ENCODE assay signal across 23 mouse cellular contexts in genomic region chr7:145310526-145310925, GRCm38 (mm10). TPM values are rescaled to one million over a fixed set of nuclear protein-coding genes. Genes with fewer than 3 reads are reported as not detected.
"Had no signal": no experiment of that assay in that cellular context is flagged by ENCODE, and none has a peak within 500 bp of the region (broad histone marks: within the 10 kb centered on the region; RNA-seq: fewer than 3 reads in every experiment).

No protein-coding gene starts in this region.

- H3K36me3 ChIP-seq: midbrain, embryonic 10.5 days; midbrain, embryonic 12.5 days; neural tube, embryonic 13.5 days; neural tube, embryonic 15.5 days had no signal

- ATAC-seq: midbrain, embryonic 16.5 days had no signal

- H3K9me3 ChIP-seq: midbrain, embryonic 10.5 days; midbrain, embryonic 12.5 days; neural tube, embryonic 13.5 days; neural tube, embryonic 15.5 days had no signal

- H3K4me3 ChIP-seq: midbrain, embryonic 10.5 days; midbrain, embryonic 12.5 days; myocyte; neural tube, embryonic 13.5 days; neural tube, embryonic 15.5 days had no signal

- H3K9ac ChIP-seq: lung, embryonic 14.5 days; midbrain, embryonic 12.5 days; neural tube, embryonic 13.5 days; neural tube, embryonic 15.5 days had no signal

- DNase-seq: lung, embryonic 14.5 days; lung, postnatal 10 days; lung, postnatal 4 days; midbrain, embryonic 14.5 days; retina, postnatal 1 day; right cerebral cortex, adult 18-20 months; right cerebral cortex, postnatal 25 days; right cerebral cortex, postnatal 4 days; spleen, adult 18-20 months; thymus, adult 18-20 months; thymus, postnatal 14 days; thymus, postnatal 36 days had no signal

- H3K4me1 ChIP-seq: midbrain, embryonic 12.5 days; neural tube, embryonic 13.5 days; neural tube, embryonic 15.5 days had no signal

- H3K27me3 ChIP-seq: midbrain, embryonic 12.5 days; neural tube, embryonic 13.5 days; neural tube, embryonic 15.5 days had no signal

- H3K4me2 ChIP-seq: lung, embryonic 14.5 days; midbrain, embryonic 12.5 days; neural tube, embryonic 13.5 days; neural tube, embryonic 15.5 days had no signal

- H3K27ac ChIP-seq: midbrain, embryonic 10.5 days; midbrain, embryonic 12.5 days; neural tube, embryonic 13.5 days; neural tube, embryonic 15.5 days had no signal

RNA-seq across cellular contexts. Expression of gene Mrgprd, which starts 4.1 kb away (rescaled TPM):
- polyA plus RNA-seq: lung, embryonic 16.5 days; midbrain, embryonic 10.5 days; midbrain, embryonic 12.5 days; midbrain, embryonic 14.5 days; midbrain, embryonic 16.5 days; myocyte; neural tube, embryonic 11.5 days; neural tube, embryonic 13.5 days; small intestine, adult 2 months; stomach, embryonic 14.5 days; stomach, embryonic 16.5 days had no signal

RNA-seq across cellular contexts. Expression of gene Mrgprf, which starts 9.9 kb away (rescaled TPM):
- polyA plus RNA-seq: neural tube, embryonic 11.5 days had no signal
